Mouse (Mus musculus) MN1 (cell line): ENCODE data around the gene Ackr4.

Source experiments
- DNase-seq: peaks from one replicate; pipeline ENCODE4 v3.0.0-alpha.2; 2016; ENCODE audit warnings: low spot score

Ackr4 gene

DNA sequence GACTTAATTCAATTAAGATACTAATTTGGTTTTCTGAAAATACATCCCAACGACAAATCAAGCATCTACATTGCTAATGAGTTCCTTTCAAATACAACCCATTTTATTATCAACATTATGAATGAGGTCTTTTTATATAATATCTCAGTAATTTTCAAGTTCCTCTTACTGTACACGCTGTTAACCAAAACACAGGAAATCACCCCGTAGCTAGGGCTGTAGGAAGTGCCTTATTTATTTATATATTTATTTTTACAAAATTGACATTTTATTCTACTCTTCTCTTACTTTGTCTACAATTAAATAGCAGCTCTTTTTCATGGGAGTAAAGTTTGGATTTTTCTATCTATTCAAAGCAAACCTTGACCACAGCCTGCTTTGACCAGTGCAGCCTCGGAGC, 87.0 kb downstream of the Ackr4 start:
- no peak for DNase-seq

DNA sequence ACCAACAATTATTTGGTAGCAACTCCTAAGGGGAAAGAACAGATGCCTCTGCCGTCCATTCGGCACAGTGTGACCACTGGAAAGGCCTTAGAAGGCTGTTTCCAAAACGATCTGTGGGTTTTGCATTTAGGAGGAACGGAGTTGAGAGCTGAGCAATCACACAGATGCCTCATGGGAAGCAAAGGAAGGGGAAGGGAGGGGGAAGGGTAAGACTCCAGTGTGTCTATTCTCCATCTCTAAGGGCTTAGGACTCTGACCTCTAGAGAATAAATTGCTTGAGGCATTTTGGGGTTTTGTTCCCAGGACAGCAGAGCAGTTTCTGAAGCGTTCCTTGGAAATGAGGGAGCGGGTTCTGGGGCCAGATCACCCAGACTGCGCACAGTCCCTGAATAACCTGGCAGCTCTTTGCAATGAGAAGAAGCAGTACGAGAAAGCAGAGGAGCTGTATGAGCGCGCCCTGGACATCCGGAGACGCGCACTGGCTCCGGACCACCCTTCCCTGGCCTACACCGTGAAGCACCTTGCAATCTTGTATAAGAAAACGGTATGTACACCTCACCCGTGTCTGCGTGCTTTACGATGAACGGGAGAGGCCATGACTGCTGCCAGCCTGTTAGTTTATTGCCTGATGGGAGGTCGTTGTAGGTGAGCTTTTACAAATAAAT, 87.6 kb downstream of the Ackr4 start:
- DNase-seq = no peak

DNA sequence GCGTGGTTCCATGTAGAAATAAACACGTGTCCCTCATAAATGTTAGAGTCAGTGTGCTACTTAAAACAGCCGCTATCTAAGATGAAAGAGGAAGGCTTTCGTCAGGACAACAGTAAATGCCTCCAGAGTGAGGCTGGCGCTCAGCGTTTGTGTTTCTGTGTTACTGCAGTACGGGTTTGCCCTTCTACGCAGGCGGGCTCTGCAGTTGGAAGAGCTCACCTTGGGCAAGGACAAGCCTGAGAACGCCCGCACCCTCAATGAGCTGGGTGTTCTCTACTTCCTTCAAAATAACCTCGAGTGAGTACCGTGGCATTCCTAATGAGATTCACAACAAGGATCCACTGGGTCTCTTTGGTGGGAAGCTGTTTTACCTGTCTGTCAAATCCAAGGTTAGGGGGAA, 88.5 kb downstream of the Ackr4 start:
- no peak for DNase-seq

DNA sequence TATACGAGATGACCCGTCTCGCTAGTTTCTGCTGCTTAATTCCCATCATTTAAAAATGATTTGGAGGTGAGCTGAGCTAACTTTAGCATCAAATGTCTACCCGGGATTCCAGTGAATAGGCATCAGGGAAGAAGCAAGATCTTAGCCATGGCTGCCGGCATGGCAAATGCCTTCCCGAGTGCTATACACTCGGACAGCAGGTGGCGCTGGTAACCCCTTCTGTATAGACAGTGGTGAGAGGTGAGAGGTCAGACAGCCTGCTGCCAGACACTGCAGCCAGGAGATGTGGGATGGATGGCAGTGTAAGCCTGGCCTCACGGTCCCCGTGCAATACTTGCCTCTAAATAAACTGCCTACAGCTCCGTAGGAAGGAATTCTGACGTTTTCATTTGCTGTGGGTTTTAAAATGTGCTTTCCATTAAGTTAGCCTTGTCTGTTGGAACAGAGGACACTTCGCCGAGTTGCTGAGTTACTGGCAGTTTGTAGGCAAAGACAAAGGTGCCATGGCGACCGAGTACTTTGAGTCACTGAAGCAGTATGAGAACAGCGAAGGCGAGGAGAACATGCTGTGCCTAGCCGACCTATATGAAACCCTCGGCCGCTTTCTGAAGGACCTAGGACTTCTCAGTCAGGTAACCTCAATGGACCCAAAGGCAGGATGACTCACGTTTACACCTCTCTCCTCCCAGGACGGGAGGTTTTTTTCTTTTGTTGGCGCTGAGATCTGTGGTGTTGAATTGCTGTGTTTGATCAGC, 91.3 kb downstream of the Ackr4 start:
- peak; percentile 72 for DNase-seq

DNA sequence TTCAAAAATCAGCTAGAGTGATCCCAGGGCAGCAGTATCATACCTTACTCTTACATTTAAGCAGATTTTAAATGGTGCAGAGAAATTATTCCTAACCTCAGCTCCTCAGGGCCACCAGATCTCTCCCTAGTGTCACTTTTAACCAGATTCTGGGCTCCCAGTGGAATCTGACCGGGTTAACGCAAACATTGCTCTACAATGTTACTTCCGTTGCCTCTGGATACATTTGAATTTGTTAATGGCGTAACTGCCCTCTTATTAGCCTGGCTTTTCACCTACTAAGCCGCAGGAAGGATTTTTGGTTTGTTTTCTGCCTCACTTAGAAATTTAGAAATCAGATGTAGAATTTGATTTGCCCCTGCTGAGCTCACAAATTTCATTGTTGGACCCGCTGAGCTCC, 92.0 kb downstream of the Ackr4 start:
- DNase-seq = no peak

DNA sequence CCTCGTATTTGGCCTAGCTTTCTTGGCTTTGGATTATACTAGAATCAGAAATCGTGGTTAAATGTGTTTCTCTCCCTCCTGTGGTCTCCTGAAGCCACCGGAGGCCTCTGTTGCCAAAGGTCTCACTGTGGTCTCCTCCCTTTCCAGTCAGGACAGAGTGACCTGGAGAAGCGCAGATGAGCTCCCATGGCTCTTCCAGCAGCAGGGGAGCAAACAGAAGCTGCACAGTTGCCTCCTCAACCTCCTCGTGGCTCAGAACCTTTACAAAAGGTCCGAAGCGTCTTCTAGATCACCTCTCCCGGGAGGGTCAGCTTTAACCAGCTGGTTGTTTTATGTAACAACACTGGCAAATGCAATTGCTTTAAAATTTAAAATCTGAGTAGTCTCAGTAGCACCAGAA, 92.5 kb downstream of the Ackr4 start:
- DNase-seq = no peak
